Mouse (Mus musculus) adrenal gland, adult 8-10 months (tissue): Measurements from ENCODE around the gene Fyn. TPM values are rescaled to one million over a fixed set of nuclear protein-coding genes. Genes with fewer than 3 reads are reported as not detected.

Experiments
- DNase-seq: peaks from one replicate; pipeline ENCODE4 v3.0.0; 2022
- total RNA-seq, 4 experiments: library from RNA; stranded (reverse); gene quantifications; 2 replicates each; pipeline ENCODE4 v1.2.4; 2022

Fyn gene
- total RNA-seq, 4 experiments from 2014 or later, result 42.7 to 61.7 (median 54.9) TPM

DNA sequence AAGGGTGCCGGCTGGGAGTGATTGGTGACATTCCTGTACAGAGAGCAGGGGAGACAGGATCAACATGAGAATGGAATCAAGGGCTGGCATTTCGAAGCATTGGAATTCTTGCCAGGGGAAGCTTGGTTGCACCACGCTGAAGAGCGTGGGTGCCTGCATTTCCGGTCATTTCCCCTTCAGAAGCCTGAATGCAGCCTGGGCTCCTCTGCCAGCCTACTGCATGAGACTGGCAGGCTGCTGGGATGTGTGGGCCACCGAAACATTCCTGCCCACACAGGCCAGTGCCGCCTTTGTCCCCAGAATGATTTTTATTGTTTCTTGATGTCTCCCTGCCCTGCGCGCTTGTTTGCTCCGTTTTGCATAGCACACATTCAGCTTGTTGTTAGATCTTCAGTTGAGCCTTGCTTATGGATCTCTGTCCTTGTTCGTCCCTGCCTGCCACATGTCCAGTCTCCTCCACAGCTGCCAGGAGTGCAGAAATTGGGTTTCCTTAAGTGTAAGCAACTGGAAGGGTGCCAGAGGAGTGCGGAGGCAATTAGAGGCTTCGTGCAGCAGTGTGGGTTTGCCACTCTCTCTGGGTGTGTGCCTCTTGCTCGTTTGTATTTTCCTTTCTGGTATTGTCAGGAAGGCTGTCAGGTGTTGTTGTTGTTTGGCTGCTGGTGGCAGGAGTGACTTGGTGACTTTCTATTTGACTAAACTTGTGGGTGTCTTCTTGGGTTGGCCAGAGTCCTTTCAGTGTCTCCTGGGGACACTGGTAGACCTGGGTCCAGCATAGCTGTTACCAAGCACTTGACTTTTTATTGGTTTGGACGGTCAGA is 103.3 kb downstream of the Fyn start:
- DNase-seq, result no peak

DNA sequence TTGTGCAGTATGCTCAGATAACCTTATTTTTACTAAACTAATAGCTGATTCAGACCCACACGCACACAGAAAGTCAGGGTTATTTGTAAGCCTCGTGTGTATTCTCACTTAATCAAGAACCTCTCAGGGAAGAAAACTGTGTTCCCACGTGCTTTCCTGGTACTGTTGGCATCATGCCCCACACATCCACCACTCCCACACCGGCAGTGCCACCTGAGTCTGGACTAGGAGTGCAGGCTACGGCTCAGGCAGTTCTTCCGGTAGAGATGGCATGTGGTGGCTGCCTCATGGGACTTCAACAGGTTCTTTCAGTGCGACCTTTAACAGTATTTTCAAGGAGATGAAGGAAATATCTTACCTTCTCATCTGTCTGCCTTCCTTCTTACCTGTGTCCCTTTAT is 104.3 kb downstream of the Fyn start:
- DNase-seq, result no peak

DNA sequence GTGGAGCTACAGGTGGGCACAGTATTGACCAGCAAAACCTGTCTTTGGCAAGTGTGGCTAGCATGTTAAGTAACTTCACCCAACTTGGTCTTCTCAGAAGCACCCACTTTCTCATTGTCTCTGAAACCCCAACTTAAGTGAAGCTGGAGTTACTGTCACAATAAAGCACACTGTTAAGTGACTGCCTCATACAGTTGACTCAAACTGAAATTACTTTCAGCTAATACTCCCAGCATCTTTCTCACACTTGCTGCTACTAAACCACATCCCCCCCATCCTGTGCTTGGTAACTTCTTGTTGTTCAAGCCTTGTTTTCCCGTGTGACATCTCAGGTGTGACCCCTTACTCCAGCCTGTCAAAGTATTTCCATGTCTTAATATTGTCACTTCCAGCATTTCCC is 110.7 kb downstream of the Fyn start:
- DNase-seq, result no peak

DNA sequence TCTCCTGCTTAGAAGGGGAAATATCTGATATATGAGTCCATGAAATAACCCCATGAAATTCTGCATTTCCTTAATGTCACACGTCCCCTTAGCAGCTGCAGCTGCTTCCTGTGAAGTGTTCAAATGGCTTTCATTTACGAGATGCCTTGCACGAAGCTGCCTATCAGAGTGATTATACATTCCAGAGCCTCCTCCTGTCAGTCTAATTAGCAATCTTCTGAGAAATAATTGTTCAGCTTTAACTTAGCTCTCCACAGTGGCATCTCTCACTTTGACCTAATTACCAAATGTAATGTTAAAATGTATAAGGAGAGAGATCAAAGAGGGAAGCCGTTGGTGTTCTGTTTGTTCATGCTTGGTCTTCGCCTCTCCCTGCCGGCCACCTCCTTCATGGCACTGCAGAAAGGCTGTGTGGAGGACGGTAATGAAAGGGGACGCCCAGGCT is 115.7 kb downstream of the Fyn start:
- DNase-seq, result no peak

DNA sequence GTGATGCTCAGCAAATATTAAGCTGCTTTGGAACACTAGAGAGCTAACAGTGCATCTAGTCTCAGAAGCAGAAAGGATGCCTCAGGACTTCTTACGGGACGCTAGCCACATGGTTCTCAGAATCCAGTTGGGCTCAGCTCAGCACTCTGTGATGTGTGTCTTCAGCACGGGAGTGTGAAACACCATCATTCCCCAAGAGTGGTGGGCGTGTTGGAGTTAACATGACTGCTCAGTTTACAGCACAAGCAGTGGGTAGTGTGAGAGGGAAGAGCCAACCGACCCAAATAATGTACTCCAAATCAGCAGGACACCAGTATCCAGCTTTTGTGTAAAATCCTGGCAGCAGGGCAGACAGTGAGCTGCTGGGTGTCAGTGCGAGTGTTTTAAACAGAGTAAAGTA is 116.2 kb downstream of the Fyn start:
- no peak for DNase-seq

DNA sequence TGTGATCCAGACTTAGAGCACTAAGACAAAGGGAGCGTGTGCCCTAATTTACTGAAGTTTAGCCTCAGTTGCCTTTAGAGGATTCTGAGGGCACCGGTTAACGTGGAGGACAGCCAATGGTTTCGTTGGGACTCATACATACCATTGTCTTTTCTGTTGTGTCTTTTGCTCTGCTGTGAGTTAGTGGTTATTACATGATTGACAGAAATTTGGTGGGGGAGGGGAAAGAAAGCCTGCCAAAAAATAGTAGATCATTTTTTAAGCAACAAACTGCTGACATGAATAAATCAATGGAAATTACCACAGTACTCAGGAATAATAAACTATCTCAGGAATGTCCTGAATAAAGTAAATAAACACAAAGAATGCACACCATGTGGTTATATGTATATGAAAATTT is 117.3 kb downstream of the Fyn start:
- DNase-seq, result no peak

DNA sequence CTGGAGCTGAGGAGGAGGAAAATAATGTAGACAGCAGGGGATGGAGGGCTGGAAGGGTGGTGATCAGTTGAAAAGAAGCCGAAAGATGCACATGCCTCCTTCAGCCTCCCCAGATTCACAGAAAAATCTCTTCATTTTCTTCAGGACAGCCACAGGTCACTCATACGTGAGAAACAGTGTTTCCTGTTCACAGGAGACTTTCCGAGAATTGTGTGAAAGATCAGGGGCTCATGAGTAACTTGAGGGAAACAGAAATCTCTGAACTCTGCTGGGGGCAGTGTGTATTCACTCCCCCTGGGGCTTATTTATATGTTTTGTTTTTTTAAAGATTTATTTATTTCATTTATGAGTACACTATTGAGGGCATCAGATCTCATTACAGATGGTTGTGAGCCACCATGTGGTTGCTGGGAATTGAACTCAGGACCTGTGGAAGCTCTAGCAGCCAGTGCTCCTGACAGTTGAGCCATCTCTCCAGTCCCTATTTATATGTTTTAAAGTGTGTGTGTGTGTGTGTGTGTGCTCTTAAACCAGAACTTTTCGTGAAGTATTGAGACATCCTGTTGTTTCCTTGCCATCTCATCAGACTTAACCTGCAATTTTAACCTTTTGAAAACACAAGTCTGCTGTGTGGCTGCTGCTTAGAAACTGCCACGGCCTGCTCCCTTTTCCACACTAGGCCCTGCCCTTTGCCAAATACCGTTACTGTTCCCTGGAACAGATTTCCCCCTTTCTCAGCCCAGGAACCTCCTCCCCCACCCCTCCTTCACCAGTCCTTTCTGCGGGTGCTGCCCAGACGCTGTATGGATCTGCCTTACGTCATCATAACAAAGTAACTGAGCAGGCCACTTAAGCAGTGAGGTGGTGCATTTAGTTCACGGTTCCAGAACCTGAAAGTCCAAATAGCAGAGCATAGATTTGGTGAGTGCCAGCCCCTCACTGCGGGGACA is 118.1 kb downstream of the Fyn start:
- no peak for DNase-seq

DNA sequence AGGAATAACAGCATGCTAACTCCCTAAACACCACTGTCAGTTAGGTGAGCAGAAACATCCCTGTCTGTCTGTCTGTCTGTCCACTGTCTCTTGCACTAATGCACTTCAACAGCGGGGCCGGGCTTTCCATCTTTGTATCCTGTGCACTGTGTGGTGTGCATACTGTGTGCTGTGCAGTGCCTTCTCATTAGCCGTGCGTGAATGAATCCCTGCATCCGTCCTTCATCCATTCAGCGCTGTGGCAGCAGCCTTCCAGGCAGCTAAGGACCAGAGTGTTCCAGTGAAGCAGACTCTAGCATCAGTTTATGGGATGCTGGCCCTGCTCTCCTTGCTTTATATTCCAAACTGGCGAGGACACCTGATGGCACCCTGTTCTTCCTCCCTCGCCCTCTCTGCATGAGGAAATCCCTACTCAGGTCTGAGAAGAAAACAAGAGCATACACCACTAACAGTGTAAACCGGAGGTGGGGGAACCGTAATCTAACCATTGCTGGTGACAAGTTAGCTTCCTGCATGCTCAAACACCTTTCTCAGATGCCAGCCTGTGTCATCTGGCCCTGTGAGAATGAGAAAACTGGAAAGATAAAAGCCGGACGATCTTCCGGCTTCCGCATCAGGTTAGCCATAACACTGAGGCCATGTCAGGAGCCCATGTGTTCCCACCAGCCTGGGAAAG is 119.2 kb downstream of the Fyn start:
- DNase-seq, result no peak

DNA sequence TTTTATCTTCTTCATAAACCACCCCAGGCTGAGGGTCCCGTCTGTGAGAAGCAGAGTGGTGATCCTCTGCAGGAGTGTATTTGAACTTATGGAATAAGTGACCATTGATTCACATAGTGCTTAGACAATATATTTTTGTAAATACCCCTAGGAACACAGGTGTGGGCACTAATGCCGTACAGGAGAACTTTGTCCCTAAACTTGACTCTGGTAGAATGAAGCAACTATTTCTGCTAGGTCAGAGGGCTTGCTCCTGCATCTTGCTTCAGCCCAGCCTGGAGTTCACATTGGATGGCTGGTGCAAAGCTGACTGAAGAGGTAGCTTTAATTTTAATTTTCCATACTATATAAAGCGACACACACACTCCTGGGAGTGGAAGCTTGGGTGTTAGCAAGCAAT is 119.9 kb downstream of the Fyn start:
- DNase-seq, result no peak

DNA sequence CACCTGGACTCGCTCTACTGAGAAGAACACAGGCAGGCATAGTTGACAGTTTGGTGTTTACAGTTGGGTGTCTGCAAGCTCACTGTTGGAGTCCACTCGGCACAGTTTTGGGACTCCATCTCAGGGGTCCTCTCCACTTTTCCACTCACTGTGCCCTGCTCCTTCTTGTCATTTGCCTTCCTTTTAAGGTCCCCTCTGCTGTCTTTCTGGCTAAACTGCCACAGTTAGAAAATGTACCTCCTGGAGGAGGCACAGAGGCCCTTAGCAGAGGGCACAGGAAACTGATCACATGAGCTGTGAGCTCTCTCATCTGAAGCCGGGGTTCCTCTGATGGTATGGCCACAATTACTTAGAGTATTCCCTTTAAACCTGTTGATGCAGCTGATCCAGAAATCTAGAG is 120.3 kb downstream of the Fyn start:
- DNase-seq, result no peak

DNA sequence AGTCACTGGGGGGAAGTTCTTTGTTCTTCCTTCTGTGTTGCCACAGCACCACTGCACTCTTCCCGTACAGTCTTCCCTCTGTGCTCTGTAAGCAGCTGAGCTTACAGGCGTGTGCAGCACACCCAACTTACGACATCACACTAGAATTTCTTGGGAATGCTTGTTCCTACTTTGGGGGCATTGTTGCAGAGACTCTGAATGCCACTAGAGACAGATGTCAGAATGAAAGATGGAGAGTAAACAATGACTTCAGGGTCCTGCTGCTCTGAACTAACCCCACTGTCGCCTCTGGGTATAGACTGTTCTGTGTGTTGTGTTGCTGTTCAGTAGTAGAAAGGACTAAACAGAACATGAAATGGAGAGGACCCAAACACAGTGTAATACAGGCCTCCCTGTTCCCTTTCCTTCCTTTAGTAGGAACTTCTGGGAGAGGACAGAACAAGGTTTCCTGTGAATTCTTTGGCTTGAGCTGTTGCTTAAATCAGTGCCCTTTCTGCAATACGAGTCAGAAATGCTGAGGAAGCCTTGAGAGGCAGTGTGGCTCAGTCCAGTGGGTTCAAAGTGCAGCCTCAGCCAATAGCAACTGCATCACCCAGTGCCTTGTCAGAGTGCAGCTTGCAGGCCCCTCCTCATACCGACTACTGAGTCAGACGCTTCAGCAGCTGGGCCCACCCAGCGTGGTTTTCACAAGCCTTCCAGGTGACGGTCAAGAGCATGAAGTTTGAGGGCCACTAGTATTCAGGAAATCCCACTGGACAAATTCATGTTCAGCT is 121.9 kb downstream of the Fyn start:
- no peak for DNase-seq

DNA sequence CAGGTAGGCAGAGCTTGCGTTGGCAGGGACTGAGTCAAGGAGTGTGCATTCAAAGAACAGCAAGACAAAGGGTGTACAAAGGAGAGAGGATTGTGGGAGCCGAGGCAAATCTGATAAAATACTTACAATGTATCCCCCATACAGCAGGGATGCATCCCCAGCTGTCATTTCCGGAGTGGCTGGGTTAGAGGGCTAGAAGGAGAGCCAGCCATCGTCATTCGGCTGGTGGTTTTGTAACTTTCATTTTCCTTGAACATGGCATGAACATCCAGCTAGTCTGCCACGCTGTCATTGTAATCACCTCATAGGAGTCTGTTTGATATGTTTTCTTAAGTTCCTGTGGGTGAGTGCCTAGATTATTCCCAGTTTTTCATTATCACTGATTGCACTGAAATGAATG is 123.5 kb downstream of the Fyn start:
- DNase-seq, result no peak

DNA sequence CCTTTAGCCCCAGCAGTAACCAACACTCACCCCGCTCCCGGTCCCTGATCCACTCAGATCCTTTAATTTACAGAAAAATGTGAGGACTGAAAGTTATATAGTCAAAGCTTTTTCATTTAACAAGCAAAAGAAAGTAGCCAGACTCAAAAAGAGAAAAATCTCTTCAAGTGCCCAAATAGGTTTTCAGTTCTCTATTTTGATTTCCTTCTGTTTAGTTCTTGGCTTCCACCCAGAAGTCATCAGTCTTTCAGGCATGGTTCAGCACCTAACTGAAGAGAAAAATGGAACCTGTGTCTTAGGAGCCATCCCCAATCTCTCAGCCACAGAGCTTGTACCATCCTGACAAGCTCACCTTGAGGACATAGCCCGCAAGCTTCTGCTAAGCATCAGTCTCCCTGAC is 124.4 kb downstream of the Fyn start:
- no peak for DNase-seq

DNA sequence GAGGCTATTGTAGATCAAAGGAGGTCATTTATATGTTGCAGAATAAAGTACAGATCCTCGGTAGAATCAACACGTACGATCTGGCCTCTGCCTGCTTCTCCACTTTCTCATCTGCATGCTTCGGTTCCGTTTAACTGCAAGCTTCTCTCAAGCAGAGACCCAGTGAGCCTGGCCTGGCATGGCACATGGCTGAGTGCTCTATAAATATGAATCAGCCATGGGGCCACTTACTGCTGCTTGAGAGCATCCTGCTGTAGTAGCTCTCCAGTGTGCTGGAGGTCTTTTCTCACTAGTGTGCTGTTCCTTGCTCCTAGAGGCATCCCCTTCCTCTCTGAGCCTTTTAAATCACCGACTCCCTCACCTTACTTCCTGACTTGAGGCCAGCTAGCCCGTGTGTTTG is 130.0 kb downstream of the Fyn start:
- no peak for DNase-seq

DNA sequence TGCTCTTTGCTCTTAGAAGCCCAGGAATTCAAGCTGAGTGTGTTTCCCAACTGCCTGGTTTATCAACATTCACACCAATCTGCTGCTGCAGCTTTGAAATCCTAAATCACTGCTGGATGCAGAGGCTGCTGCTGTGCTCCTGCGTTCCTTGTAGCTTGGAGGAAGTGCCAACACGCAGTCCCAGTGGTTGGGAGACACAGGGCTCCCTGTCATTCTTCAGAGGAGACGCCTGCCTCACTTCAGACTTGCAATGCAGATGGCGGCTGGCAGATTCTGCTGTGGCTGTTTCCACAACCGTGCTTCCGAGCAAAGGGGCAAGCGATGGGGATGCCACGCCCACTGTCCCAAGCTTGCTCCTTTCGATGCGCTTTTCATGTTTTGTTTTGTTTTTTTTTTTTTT is 132.9 kb downstream of the Fyn start:
- no peak for DNase-seq

DNA sequence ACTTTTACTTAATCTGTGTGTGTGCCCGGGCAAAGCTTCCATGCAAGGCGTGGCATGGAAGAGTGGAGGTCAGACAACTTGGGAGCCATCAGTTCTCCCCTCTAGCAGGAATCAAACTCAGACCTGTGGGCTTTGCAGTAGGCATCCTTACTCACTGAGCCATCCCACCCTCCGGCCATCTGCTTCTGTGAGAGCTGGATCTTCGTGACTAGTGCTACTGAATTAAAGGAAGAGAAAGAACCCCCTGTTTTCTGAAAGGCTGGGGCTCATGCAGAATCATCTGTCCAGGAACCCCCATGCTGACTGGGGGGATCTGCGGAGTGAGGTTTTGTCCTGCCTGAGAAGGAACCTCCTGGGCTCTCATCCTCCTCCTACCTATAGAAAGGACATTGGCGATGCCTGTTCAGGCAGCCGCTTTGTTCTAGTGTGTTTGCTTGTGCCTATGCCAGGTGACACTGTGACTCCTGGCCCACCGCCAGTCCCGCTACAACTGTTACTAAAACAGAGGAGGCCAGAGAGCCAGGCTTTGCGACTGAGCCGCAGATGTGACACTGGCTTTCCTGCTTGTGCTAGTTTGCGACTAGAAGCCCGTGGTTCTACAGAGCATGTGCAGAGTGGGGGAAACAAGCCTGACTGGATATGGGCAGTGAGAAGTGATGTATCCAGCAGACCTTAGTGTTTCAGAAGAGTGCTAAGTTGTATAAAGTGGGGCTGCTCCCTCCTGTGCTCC is 133.5 kb downstream of the Fyn start:
- peak; percentile 51 for DNase-seq

DNA sequence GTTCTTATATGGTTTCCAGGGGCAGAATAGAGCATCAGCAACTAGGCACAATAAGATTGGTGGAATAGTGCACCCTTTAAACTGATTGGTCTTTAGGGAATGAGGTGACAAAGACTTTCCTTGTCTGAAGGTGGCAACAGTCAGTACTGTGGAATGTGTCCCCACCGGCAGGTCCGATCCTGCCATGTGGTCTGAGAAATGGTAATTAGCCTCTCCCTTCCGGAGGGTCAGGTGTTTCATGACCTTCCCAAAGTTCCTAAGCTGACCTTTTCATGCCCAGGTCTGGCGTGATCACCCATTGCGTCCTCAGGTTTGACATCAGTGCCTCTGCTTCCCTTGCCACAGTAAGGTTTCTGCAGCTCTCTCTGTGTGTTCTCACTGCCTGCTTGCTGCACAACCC is 134.7 kb downstream of the Fyn start:
- no peak for DNase-seq

DNA sequence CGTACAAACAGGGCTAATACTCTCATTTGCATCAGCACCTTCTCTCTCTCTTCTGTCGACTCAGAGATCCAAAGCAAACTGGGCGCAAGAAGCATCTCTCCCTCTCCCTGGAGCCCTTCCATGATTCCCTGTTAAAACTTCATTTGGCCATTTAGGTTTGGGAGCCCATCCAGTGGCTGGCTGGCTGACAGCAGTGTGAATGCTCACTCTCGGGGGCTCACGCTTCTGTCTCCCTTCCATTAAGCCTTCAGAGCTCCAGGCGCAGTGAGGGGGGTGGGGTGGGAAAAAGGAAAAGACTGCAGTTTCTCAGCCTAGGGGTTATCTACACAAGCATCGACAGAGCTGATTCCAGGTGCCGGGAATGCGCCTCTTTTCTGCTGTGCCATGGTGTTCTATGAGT is 136.4 kb downstream of the Fyn start:
- DNase-seq, result no peak

DNA sequence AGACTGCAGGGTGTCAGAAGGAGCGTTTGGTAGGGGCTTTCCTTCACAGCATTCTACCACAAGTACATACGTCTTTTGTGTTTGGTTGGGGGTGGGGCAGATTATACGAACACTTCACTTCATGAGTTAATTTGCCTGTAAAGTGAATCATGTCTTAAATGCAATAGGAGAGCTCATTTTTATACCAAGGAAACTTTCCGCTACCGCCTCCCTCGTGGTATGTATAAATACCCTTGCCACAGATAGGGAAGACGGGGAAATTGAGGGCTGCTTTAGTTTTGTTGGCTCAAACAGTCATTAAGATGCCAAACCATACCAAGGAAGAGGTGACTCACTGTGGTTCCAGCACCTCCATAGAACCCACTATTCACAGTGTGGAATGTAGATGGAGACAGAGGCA is 137.0 kb downstream of the Fyn start:
- no peak for DNase-seq

DNA sequence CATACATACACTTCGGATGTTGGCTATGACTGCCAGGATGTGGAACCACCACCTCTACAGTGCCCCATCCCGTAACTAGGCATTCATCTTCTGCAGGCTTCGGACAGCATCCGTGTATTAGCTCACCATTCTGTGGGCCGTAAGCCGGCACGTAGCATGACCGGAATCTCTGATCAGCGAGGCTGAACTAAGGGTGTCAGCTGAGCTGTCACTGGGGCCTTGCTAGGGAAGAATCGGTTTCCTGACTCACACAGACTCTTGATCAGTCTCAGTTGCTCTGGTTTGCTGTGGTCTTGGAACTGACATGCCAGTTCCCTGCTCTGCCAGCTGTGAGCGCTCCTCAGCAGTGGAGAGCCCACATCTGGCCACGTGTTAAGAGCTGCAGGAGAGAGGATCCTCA is 137.7 kb downstream of the Fyn start:
- DNase-seq, result peak; percentile 23

DNA sequence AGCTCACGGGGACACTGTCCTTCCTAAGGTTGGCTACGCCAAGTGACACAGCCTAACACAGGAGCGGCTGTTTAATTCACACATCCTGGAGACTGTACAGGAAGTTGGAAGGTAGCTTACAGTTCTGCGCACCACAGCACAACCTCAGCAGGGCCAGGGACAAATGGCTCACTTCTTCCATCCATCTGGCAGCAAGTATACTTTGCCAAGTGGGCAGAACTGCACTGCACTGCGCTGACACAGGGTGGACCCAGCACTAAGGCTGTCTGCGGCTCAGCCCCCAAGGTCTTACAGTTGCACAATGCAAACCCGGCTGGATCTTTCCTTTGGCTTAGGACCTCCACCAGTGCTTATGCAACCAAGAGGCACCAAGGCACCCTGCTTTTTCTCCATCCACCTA is 138.2 kb downstream of the Fyn start:
- peak; percentile 85 for DNase-seq

DNA sequence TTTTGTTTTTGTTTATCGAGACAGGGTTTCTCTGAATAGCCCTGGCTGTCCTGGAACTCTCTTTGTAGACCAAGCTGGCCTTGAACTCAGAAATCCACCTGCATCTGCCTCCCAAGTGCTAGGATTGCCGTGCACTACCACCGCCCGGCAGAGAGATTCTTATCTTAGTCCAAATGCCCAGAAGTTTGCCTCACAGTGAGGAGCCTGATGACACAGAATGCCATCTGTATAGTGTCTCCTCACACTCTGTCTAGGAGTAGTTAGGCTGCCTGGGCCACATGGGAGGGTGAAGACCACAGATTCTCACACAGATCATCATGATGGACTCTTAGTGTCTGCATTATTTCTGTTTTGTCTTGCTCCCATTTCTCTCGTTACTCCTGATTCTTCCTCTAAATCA is 140.1 kb downstream of the Fyn start:
- no peak for DNase-seq
